Mouse (Mus musculus) MEL (cell line): Measurements from ENCODE around the gene Tbx15. TPM values are rescaled to one million over a fixed set of nuclear protein-coding genes. Genes with fewer than 3 reads are reported as not detected.
A peak's percentile ranks its signal among the peaks of the same experiment; 100 is the strongest.

Experiments used
- DNase-seq: peaks from one replicate; pipeline ENCODE4 v3.0.0; 2011; ENCODE audit warnings: low read depth, low spot score
- H3K27ac ChIP-seq: 2 replicates; pipeline ENCODE4 v1.5.1; 2012; ENCODE audit warnings: low read depth, mild to moderate bottlenecking, control low read depth, low read length, moderate library complexity; ENCODE audit not compliant: control insufficient read depth
- H3K27me3 ChIP-seq, 2 experiments: fragments of 150-350 bp in 1 of 2; sonication (generic) in 1 of 2; 2 replicates each; pipeline ENCODE4 v1.6.1; 2012; ENCODE audit warnings: low read length in 2 of 2, mild to moderate bottlenecking in 2 of 2, improper control_type of control experiment in 1 of 2, moderate library complexity in 1 of 2; ENCODE audit not compliant: insufficient read depth in 2 of 2, control insufficient read depth in 1 of 2
- H3K36me3 ChIP-seq, 2 experiments: 2 replicates each; pipeline ENCODE4 v1.6.1; 2012 to 2014; ENCODE audit warnings: low read length in 2 of 2, improper control_type of control experiment in 1 of 2, inconsistent platforms in 1 of 2, mild to moderate bottlenecking in 1 of 2; ENCODE audit not compliant: insufficient read depth in 2 of 2, control insufficient read depth in 1 of 2
- H3K4me1 ChIP-seq, 2 experiments: fragments of 150-350 bp in 1 of 2; sonication (generic) in 1 of 2; 2 replicates each; pipeline ENCODE4 v1.6.1; 2012; ENCODE audit warnings: low read length in 2 of 2, improper control_type of control experiment in 1 of 2, mild to moderate bottlenecking in 1 of 2; ENCODE audit not compliant: insufficient read depth in 2 of 2, control insufficient read depth in 1 of 2
- H3K4me3 ChIP-seq, 2 experiments: fragments of 150-350 bp in 1 of 2; sonication (generic) in 1 of 2; 2 replicates each; pipeline ENCODE4 v1.5.1; 2012; ENCODE audit warnings: low read depth in 2 of 2, low read length in 2 of 2, mild to moderate bottlenecking in 2 of 2, moderate library complexity in 2 of 2, control low read depth in 1 of 2, improper control_type of control experiment in 1 of 2; ENCODE audit not compliant: control insufficient read depth in 1 of 2, insufficient read depth in 1 of 2
- H3K79me2 ChIP-seq: 2 replicates; pipeline ENCODE4 v1.6.1; 2012; ENCODE audit warnings: mild to moderate bottlenecking, low read length, moderate library complexity; ENCODE audit not compliant: control insufficient read depth, poor library complexity, insufficient read depth
- H3K9ac ChIP-seq: 2 replicates; pipeline ENCODE4 v1.6.1; 2012; ENCODE audit warnings: low read depth, mild to moderate bottlenecking, control low read depth, low read length, moderate library complexity; ENCODE audit not compliant: control insufficient read depth, poor library complexity, severe bottlenecking
- H3K9me3 ChIP-seq: fragments of 150-350 bp; sonication (generic); replicated peaks from 2 replicates; pipeline ENCODE4 v1.6.1; 2012; ENCODE audit warnings: mild to moderate bottlenecking, low read length, improper control_type of control experiment, moderate library complexity; ENCODE audit not compliant: insufficient read depth
- CHD2 ChIP-seq: IDR thresholded peaks from 2 replicates; pipeline ENCODE4 v1.6.1; 2011; ENCODE audit warnings: low read length, improper control_type of control experiment
- CTCF ChIP-seq, 3 experiments: IDR thresholded peaks in 2 of 3; conservative IDR thresholded peaks in 1 of 3; 2 replicates each; pipeline ENCODE4 v1.5.1; 2011 to 2012; ENCODE audit warnings: low read length in 3 of 3, low read depth in 2 of 3, mild to moderate bottlenecking in 2 of 3, improper control_type of control experiment in 1 of 3, inconsistent platforms in 1 of 3, mixed read lengths in 1 of 3, moderate library complexity in 1 of 3; ENCODE audit not compliant: control insufficient read depth in 1 of 3, insufficient read depth in 1 of 3, poor library complexity in 1 of 3, severe bottlenecking in 1 of 3
- ELF1 ChIP-seq: IDR thresholded peaks from 2 replicates; pipeline ENCODE4 v1.6.1; 2014; ENCODE audit warnings: low read depth, mild to moderate bottlenecking, inconsistent platforms, low read length, improper control_type of control experiment, moderate library complexity
- GABPA ChIP-seq: IDR thresholded peaks from 2 replicates; pipeline ENCODE4 v1.6.1; 2012; ENCODE audit warnings: low read depth, mild to moderate bottlenecking, inconsistent platforms, low read length, improper control_type of control experiment, moderate library complexity
- JUND ChIP-seq: IDR thresholded peaks from 2 replicates; pipeline ENCODE4 v1.6.1; 2011; ENCODE audit warnings: low read depth, mild to moderate bottlenecking, improper control_type of control experiment, low read length
- MAX ChIP-seq: IDR thresholded peaks from 2 replicates; pipeline ENCODE4 v1.6.1; 2011; ENCODE audit warnings: low read length, improper control_type of control experiment
- MAZ ChIP-seq: IDR thresholded peaks from 2 replicates; pipeline ENCODE4 v1.6.1; 2012; ENCODE audit warnings: low read depth, mild to moderate bottlenecking, inconsistent platforms, low read length, improper control_type of control experiment
- MYB ChIP-seq: IDR thresholded peaks from 2 replicates; pipeline ENCODE4 v1.6.1; 2011; ENCODE audit warnings: mild to moderate bottlenecking, low read depth, low read length, improper control_type of control experiment
- MYC ChIP-seq: IDR thresholded peaks from 2 replicates; pipeline ENCODE4 v1.6.1; 2011; ENCODE audit warnings: low read depth, mild to moderate bottlenecking, low read length, improper control_type of control experiment, moderate library complexity
- NRF1 ChIP-seq: IDR thresholded peaks from 2 replicates; pipeline ENCODE4 v1.6.1; 2014; ENCODE audit warnings: low read depth, mild to moderate bottlenecking, inconsistent platforms, low read length, improper control_type of control experiment, moderate library complexity; ENCODE audit not compliant: poor library complexity, insufficient read depth, severe bottlenecking
- POLR2AphosphoS5 ChIP-seq: IDR thresholded peaks from 2 replicates; pipeline ENCODE4 v1.6.1; 2012; ENCODE audit warnings: low read depth, borderline replicate concordance, mild to moderate bottlenecking, inconsistent platforms, low read length, moderate library complexity, mixed read lengths
- RAD21 ChIP-seq: IDR thresholded peaks from 2 replicates; pipeline ENCODE4 v1.6.1; 2011; ENCODE audit warnings: mild to moderate bottlenecking, low read depth, low read length, improper control_type of control experiment
- SIN3A ChIP-seq: IDR thresholded peaks from 2 replicates; pipeline ENCODE4 v1.6.1; 2012; ENCODE audit warnings: low read length, improper control_type of control experiment, inconsistent platforms
- TAL1 ChIP-seq: IDR thresholded peaks from 2 replicates; pipeline ENCODE4 v1.6.1; 2012; ENCODE audit warnings: mild to moderate bottlenecking, inconsistent platforms, low read length, moderate library complexity, mixed read lengths
- USF2 ChIP-seq, 2 experiments: IDR thresholded peaks; 2 replicates each; pipeline ENCODE4 v1.6.1; 2011 to 2012; ENCODE audit warnings: improper control_type of control experiment in 2 of 2, low read length in 2 of 2, borderline replicate concordance in 1 of 2, inconsistent platforms in 1 of 2, low read depth in 1 of 2, mild to moderate bottlenecking in 1 of 2; ENCODE audit not compliant: insufficient read depth in 1 of 2
- ZKSCAN1 ChIP-seq: IDR thresholded peaks from 2 replicates; pipeline ENCODE4 v1.6.1; 2012; ENCODE audit warnings: low read depth, mild to moderate bottlenecking, inconsistent platforms, low read length, improper control_type of control experiment, moderate library complexity
- ZMIZ1 ChIP-seq: IDR thresholded peaks from 2 replicates; pipeline ENCODE4 v1.6.1; 2012; ENCODE audit warnings: low read depth, mild to moderate bottlenecking, inconsistent platforms, low read length, improper control_type of control experiment, moderate library complexity
- polyA plus RNA-seq, 2 experiments: library from polyadenylated mRNA; stranded (reverse) in 1 of 2; unstranded in 1 of 2; fragments of >175 nt in 1 of 2; fragments of >200 nt in 1 of 2; gene quantifications; 2 replicates each; pipeline versions ENCODE4 v1.2.1 to v1.2.4; 2012; ENCODE audit warnings: low replicate concordance in 2 of 2, low read depth in 1 of 2; ENCODE audit not compliant: insufficient read length in 2 of 2, insufficient read depth in 1 of 2, missing spikeins in 1 of 2
- total RNA-seq: library from RNA; depleted of rRNA; stranded (reverse); fragments of 300-350 nt; gene quantifications from 2 replicates; pipeline ENCODE4 v1.2.3, GENCODE M21; 2012

Gene Tbx15
- total and polyA plus RNA-seq, 3 experiments, result 8.9 to 13.0 TPM; not detected in 1

DNA sequence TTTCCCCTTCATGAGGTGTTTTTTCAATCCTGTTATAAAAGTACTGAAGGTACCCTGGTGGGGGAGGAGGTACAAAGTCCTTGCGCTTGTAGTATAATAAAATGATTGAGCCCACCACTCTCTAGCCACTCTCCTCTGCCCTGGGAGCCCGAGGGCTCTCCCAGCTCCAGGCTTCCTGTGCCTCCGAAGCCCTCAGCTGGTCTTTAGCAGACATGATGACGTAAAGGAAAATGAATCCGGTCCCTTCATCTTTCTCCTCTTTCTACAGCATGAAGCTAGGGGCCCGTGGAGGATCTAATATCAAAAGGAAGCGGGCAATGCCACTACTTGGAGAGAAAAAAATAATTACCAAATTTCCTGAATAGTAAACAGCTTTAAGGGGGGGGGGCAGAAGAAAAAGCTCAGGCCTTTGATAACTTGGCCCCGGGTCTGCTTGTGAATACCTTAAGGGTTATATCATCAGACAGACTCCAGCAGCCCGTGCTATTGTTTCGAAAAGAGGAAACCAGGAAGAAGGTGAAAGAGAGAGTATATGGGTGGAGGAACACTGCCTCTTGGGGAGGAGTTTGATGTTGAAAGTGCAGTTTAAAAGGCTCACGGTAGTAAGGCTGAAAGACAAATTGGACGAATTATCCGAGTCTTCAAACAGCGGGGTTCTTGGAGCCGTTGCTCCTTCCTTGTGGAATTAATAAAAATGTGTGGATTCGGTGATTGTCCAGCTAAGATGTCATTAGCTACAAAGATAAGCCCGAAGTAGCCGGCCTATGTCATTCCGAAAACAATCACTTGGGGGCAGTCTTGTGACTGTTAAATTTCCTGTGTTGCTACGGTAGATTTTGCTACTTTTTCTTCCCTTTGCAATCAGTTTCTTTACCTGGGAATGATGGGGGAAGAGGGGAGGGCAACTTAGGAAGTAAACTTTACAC is 6.5 kb upstream of the Tbx15 start (continued):
- TF ChIP-seq ZKSCAN1 (no peak), RAD21 (peak; percentile 85), MYB (no peak), JUND (0 out of 2 replicates have a peak, but pooled peaks have one; percentile 45), SIN3A (no peak), TAL1 (no peak), ZMIZ1 (no peak), CHD2 (no peak), NRF1 (no peak), MAX (no peak), USF2 (IDR thresholded peaks at IDR 0.05; ENCODE audit: borderline replicate concordance in 1 of 2, insufficient read depth in 1 of 2, low read depth in 1 of 2, low read length in 2 of 2) (no peak), POLR2AphosphoS5 (no peak), MAZ (no peak)

DNA sequence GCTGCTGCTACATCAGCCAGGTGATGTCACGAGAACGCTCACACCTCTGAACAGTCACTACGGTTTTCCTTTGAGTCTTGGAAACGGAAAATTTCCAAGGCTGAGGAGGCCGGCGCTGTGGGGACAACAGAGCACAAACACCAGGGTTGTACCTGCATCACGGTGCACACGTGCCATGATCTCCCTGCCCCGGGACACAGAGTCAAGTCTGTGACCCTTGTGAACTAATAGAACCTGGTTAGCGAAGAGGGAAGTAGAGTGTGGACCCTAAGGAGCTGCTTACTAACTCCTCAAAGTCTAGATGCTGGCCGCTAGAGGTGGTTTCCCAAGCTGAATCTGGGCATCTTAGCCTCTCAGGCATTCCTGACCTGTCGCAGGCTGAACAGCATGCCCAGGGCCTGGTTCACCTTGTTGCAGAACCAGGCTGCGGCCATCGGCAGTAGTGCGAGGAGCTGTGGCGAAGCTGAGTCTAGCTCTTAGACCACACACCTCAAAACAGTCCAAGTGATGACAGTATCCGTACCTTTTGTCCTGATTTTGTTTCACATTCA is 5.8 kb upstream of the Tbx15 start:
- Histone ChIP-seq H3K36me3 (no peaks in the 10 kb centered on the region), H3K79me2 (no peaks in the 10 kb centered on the region), H3K27me3 (peaks cover 0 to 2% of the 10 kb centered on the region in 2 experiments; a peak in 1 of 4 replicates), H3K27ac (no peak overlapping the region), H3K9ac (no peak overlapping the region), H3K4me1 (0 out of 4 replicates have a peak, but pooled peaks cover 0 to 5% of the 10 kb centered on the region in 2 experiments), H3K4me3 (peak overlapping the region; percentile 27 to 81; a peak in 3 of 4 replicates), H3K9me3 (no peaks in the 10 kb centered on the region)
- DNase-seq, result no peak
- TF ChIP-seq CTCF (IDR thresholded peaks at IDR 0.05 in 2 of 3, conservative IDR thresholded peaks at IDR 0.05 in 1 of 3; ENCODE audit: control insufficient read depth in 1 of 3, insufficient read depth in 1 of 3, low read depth in 2 of 3, low read length in 3 of 3, poor library complexity in 1 of 3, severe bottlenecking in 1 of 3) (no peak), USF2 (IDR thresholded peaks at IDR 0.05; ENCODE audit: borderline replicate concordance in 1 of 2, insufficient read depth in 1 of 2, low read depth in 1 of 2, low read length in 2 of 2) (no peak), ELF1 (0 out of 2 replicates have a peak, but pooled peaks have one; percentile 8), GABPA (no peak), MYC (no peak)
